Mouse (Mus musculus) liver, embryonic 12.5 days (tissue): Measurements from ENCODE around the gene Lnpep. TPM values are rescaled to one million over a fixed set of nuclear protein-coding genes. Genes with fewer than 3 reads are reported as not detected.

Experiments used
- ATAC-seq: fragments of 200-750 bp; cut with Nextera tagmentation; 2 replicates; pipeline ENCODE4 v1.8.0; 2017; ENCODE audit warnings: moderate number of reproducible peaks, mild to moderate bottlenecking, moderate library complexity
- H3K27ac ChIP-seq: fragments of 300-500 bp; sonication (generic); 2 replicates; pipeline ENCODE4 v1.5.1; 2016; ENCODE audit warnings: mild to moderate bottlenecking
- H3K27me3 ChIP-seq: fragments of 300-500 bp; sonication (generic); replicated peaks from 2 replicates; pipeline ENCODE4 v1.6.1; 2016; ENCODE audit warnings: mild to moderate bottlenecking, moderate library complexity
- H3K36me3 ChIP-seq: fragments of 300-500 bp; sonication (generic); 2 replicates; pipeline ENCODE4 v1.6.1; 2016; ENCODE audit warnings: mild to moderate bottlenecking, moderate library complexity
- H3K4me1 ChIP-seq: fragments of 300-500 bp; sonication (generic); 2 replicates; pipeline ENCODE4 v1.6.1; 2016
- H3K4me2 ChIP-seq: fragments of 300-500 bp; sonication (generic); 2 replicates; pipeline ENCODE4 v1.6.1; 2016; ENCODE audit warnings: mild to moderate bottlenecking, moderate library complexity
- H3K4me3 ChIP-seq: fragments of 300-500 bp; sonication (generic); 2 replicates; pipeline ENCODE4 v1.5.1; 2016; ENCODE audit warnings: mild to moderate bottlenecking, moderate library complexity
- H3K9ac ChIP-seq: fragments of 300-500 bp; sonication (generic); 2 replicates; pipeline ENCODE4 v1.6.1; 2016; ENCODE audit warnings: mild to moderate bottlenecking, moderate library complexity
- H3K9me3 ChIP-seq: fragments of 300-500 bp; sonication (generic); replicated peaks from 2 replicates; pipeline ENCODE4 v1.6.1; 2016; ENCODE audit warnings: mild to moderate bottlenecking, moderate library complexity
- WGBS: fragments of 180-500 bp; shearing (Covaris S2); methylation state at CpG from one replicate; pipeline ENCODE4 v1.1.7; 2016; ENCODE audit not compliant: insufficient replicate concordance; 5-methylcytosine and 5-hydroxymethylcytosine counted together
- polyA plus RNA-seq: library from polyadenylated mRNA; unstranded; fragments of >200 nt; fragmentation: Nextera tagmentation; extraction: Ambion mirVana; gene quantifications from 2 replicates; pipeline ENCODE4 v1.2.1, GENCODE M21; 2016

The Lnpep gene
- polyA plus RNA-seq, 1 experiment from 2014 or later, result 4.2 TPM

DNA sequence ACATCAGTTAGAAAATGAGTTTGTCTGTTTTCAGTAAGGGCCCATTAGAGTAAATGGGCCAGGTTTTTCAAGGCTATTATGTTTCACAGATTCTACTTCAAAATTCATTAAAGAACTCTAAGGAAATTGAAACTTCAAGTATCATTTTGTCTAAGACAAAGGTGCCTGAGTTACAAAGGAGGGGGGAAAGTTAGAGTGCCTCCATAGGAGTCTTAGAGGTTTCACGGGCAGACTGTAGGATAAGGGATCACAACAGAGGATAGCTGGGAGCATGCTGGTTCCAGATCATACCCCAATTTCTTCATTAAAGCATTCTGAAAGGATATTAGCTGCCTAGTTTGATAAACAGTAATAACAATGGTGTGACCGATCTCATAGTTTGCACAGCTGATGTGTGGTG, 139.1 kb downstream of the Lnpep start:
- Histone ChIP-seq H3K4me1 (no peaks in the 10 kb centered on the region), H3K4me3 (no peak overlapping the region), H3K27me3 (no peaks in the 10 kb centered on the region), H3K9me3 (no peaks in the 10 kb centered on the region), H3K9ac (no peak overlapping the region), H3K27ac (no peak overlapping the region), H3K4me2 (no peak overlapping the region), H3K36me3 (no peaks in the 10 kb centered on the region)
- 60% methylated on average over 2 of the region's 2 CpGs for WGBS
- ATAC-seq, result no peak

Other genes starting within 250 kb of the Lnpep start
- 0.49 and 0.60 TPM in 2 replicates for gene Lix1, start 222.4 kb downstream of the Lnpep start, polyA plus RNA-seq
- gene Vmn2r90, start 78.7 kb upstream of the Lnpep start, polyA plus RNA-seq, result not detected in 2 replicates
- gene Spaca6, start 202.1 kb upstream of the Lnpep start, polyA plus RNA-seq, result 5.6 and 6.4 TPM in 2 replicates
- 0.13 and 0.14 TPM in 2 replicates for gene Has1, start 230.2 kb upstream of the Lnpep start, polyA plus RNA-seq